Mouse (Mus musculus) hindbrain, embryonic 10.5 days (tissue): ENCODE results near the gene Ythdf2. TPM values are rescaled to one million over a fixed set of nuclear protein-coding genes. Genes with fewer than 3 reads are reported as not detected.
"Not testable (repeated sequence)": the region's sequence is repeated elsewhere in the genome, so short reads cannot be mapped to it uniquely, and the experiment has no call there.

Experiments
- DNase-seq: peaks from one replicate; pipeline ENCODE4 v3.0.0-alpha.2; 2017; ENCODE audit warnings: low spot score
- H3K27ac ChIP-seq: fragments of 300-500 bp; sonication (generic); 2 replicates; pipeline ENCODE4 v1.5.1; 2016; ENCODE audit warnings: mild to moderate bottlenecking, moderate library complexity
- H3K27me3 ChIP-seq: fragments of 300-500 bp; sonication (generic); 2 replicates; pipeline ENCODE4 v1.6.1; 2016; ENCODE audit warnings: mild to moderate bottlenecking; ENCODE audit not compliant: poor library complexity, insufficient read depth, severe bottlenecking
- H3K36me3 ChIP-seq: fragments of 300-500 bp; sonication (generic); 2 replicates; pipeline ENCODE4 v1.6.1; 2016; ENCODE audit warnings: mild to moderate bottlenecking, moderate library complexity
- H3K4me1 ChIP-seq: fragments of 300-500 bp; sonication (generic); replicated peaks from 2 replicates; pipeline ENCODE4 v1.6.1; 2016; ENCODE audit warnings: mild to moderate bottlenecking
- H3K4me3 ChIP-seq: fragments of 300-500 bp; sonication (generic); 2 replicates; pipeline ENCODE4 v1.5.1; 2016; ENCODE audit warnings: mild to moderate bottlenecking, moderate library complexity
- H3K9me3 ChIP-seq: fragments of 300-500 bp; sonication (generic); 2 replicates; pipeline ENCODE4 v1.6.1; 2016; ENCODE audit warnings: mild to moderate bottlenecking, moderate library complexity
- WGBS: fragments of 180-500 bp; shearing (Covaris S2); methylation state at CpG from one replicate; pipeline ENCODE4 v1.1.7; 2016; 5-methylcytosine and 5-hydroxymethylcytosine counted together
- polyA plus RNA-seq: library from polyadenylated mRNA; unstranded; fragments of >200 nt; fragmentation: Nextera tagmentation; extraction: Ambion mirVana; gene quantifications from 2 replicates; pipeline ENCODE4 v1.2.1, GENCODE M21; 2016

The Ythdf2 gene
- polyA plus RNA-seq, 1 experiment from 2014 or later: 136 TPM

GRCm38 (mm10) chr4:132238356-132238755 lies 26.3 kb upstream of the Ythdf2 start:
- Histone ChIP-seq H3K27me3 (no peaks in the 10 kb centered on the region), H3K4me3 (no peak overlapping the region), H3K36me3 (peaks cover 98% of the 10 kb centered on the region), H3K9me3 (no peaks in the 10 kb centered on the region), H3K27ac (no peak overlapping the region), H3K4me1 (no peaks in the 10 kb centered on the region)
- no peak for DNase-seq
- 92% methylated on average over 4 of the region's 4 CpGs for WGBS

DNA sequence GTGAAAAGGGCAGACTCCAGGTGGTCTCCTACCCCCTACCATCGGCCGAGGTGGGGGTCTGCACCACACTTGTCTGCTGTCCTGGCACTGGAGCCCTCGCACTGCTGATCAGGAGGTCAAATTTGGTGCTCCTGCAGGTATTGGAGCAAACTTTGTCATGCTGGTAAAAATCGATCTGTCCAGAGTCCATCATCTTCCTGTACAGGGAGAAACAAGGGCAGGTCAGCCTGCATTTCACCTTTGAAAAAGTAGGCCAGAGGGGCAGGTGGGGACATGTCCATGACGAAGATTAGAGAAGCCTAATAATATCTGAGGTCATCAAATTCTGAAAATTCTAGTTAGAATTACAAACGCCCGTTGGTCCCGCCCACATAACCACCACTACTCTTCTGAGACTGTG lies 22.6 kb upstream of the Ythdf2 start:
- DNase-seq: no peak
- 95% methylated on average over 8 of the region's 8 CpGs for WGBS
- H3K36me3 ChIP-seq: peaks cover 100% of the 10 kb centered on the region

GRCm38 (mm10) chr4:132230422-132230821 lies 18.3 kb upstream of the Ythdf2 start:
- Histone ChIP-seq H3K9me3 (no peaks in the 10 kb centered on the region), H3K27ac (no peak overlapping the region), H3K27me3 (no peaks in the 10 kb centered on the region), H3K36me3 (peaks cover 98% of the 10 kb centered on the region), H3K4me3 (no peak overlapping the region), H3K4me1 (no peaks in the 10 kb centered on the region)
- WGBS: 95% methylated on average over 5 of the region's 5 CpGs
- no peak for DNase-seq

More for the DNA sequence above, 22.6 kb upstream of the Ythdf2 start:
- no peak overlapping the region for H3K4me3 ChIP-seq
- no peaks in the 10 kb centered on the region for H3K4me1 ChIP-seq
- no peak overlapping the region for H3K27ac ChIP-seq
- H3K27me3 ChIP-seq: no peaks in the 10 kb centered on the region
- no peaks in the 10 kb centered on the region for H3K9me3 ChIP-seq

DNA sequence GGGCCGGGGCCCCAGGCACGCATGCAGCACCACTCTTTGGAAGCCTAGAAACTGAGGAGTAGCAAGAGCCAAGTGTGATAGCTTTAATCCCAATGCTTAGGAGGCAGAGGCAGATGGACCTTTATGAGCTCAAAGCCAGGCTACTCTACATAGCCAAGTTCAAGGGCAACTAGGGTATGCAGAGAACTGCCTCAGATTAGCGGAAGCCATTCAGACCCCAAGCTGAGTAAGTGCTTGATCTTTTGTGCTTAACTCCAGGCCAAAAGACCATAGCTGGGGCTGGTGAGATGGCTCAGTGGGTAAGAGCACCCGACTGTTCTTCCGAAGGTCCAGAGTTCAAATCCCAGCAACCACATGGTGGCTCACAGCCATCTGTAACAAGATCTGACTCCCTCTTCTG lies 9.9 kb upstream of the Ythdf2 start:
- DNase-seq, H3K9me3 ChIP-seq, H3K4me3 ChIP-seq, H3K27me3 ChIP-seq, H3K27ac ChIP-seq, H3K4me1 ChIP-seq: not testable (repeated sequence)
- WGBS: 92% methylated on average over 5 of the region's 5 CpGs
- peaks cover 50% of the 10 kb centered on the region for H3K36me3 ChIP-seq

- H3K9me3 ChIP-seq, H3K4me1 ChIP-seq, DNase-seq, H3K27ac ChIP-seq, H3K4me3 ChIP-seq, H3K27me3 ChIP-seq: not testable (repeated sequence)
- WGBS: 77% methylated on average over 6 of the region's 6 CpGs
- H3K36me3 ChIP-seq: peaks cover 15% of the 10 kb centered on the region
These were observed 6.3 kb upstream of the Ythdf2 start for GRCm38 (mm10) chr4:132218439-132218838.

- no peaks in the 10 kb centered on the region for H3K9me3 ChIP-seq
- DNase-seq: no peak
- peaks cover 8% of the 10 kb centered on the region for H3K36me3 ChIP-seq
- peaks cover under 1% of the 10 kb centered on the region; the same call in 1 of the 2 replicates for H3K4me1 ChIP-seq
- WGBS: 87% methylated on average over 2 of the region's 2 CpGs
- no peak overlapping the region for H3K4me3 ChIP-seq
- no peaks in the 10 kb centered on the region for H3K27me3 ChIP-seq
- no peak overlapping the region for H3K27ac ChIP-seq
These were observed 5.7 kb upstream of the Ythdf2 start for GRCm38 (mm10) chr4:132217781-132218180.

DNA sequence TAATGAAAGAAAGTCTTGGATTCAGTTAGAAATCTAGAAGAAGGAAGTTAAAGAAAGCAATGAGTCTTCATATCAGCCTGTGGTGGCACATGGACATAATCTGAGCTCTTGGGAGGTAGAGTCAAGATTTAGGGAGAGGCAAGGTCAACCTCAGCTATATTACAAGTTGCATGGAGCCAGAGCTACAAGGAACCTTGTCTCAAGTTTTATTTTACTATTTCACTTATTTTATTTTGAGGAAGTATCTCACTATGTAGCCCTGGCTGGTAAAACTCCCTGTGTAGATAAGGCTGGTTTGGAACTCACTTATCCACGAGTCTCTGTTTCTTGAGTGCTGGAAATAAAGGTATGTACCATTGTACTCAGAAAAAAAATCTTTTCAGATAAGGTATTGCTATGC lies 4.5 kb upstream of the Ythdf2 start:
- WGBS: 67% methylated on average over 1 of the region's 1 CpGs

DNA sequence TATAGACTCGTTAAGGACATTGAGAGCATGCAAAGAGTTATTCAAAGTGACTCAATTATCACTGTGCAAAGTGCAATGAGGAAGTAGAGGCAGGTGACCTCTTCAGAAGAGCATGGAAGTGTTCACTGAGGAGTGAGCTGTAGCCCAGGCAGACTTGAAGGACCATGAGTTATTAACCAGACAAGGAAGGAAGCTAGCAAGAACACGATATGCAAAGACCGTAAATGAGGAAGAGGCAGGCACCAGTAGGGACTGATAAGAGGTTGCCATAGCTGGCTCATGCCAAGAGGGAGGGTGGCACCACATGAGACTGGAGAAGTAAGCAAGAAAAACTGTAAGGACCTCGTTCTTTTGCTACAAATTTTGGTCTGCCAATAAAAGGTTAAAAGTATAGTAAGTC lies 2.7 kb upstream of the Ythdf2 start:
- Histone ChIP-seq H3K27ac (no peak overlapping the region), H3K27me3 (no peaks in the 10 kb centered on the region), H3K9me3 (no peaks in the 10 kb centered on the region), H3K4me3 (no peak overlapping the region), H3K4me1 (peaks cover 18% of the 10 kb centered on the region), H3K36me3 (peaks cover 9% of the 10 kb centered on the region)
- WGBS: 84% methylated on average over 4 of the region's 4 CpGs
- no peak for DNase-seq

More for the DNA sequence above, 4.5 kb upstream of the Ythdf2 start:
- Histone ChIP-seq H3K27me3 (no peaks in the 10 kb centered on the region), H3K4me3 (no peak overlapping the region), H3K9me3 (no peaks in the 10 kb centered on the region), H3K36me3 (no peaks in the 10 kb centered on the region), H3K27ac (no peak overlapping the region), H3K4me1 (peaks cover 9% of the 10 kb centered on the region)
- no peak for DNase-seq

DNA sequence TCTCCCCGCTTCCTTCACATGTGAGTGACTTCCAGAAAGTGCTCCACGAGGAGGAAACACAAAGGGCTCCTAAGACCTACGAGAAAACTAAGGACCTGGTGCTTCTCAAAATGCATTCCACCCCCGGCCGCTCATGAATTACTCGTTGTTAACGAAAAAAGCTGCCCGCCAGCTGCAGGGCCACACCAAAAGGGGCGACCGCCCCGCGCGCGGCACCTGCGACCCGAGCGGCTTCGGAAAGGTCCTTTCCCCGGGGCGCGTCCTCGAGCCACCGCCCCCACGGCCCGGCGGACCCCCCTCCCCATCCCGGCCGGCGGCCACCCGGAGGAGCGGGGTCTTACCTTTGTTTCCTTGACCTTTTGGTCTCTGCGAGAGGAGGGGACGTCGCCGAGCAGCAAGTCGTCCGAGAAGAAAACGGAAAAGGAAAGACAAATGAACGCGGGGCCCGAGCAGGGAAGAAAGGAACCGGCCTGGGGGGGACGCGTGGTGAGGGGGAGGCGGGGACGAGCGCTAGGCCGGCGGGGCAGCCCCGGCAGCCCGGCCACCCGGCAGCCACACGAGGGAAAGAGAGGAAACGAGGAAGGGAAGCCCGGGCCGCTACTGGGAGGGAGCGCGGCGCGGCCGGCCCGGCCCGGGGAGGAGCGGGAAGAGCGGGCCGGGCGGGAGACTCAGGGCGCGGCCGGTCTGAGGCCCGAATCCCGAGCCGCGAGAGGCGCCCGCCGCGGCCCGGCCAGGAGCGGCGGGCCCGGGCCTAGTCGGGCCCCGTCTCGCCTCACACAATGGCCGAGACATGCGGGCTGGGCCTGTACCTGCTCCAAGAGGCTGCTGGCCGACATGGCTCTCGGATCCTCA lies 786 bp downstream of the Ythdf2 start:
- Histone ChIP-seq H3K4me3 (peak overlapping the region; percentile 96), H3K9me3 (no peaks in the 10 kb centered on the region), H3K27ac (peak overlapping the region; percentile 100), H3K4me1 (peaks cover 28% of the 10 kb centered on the region), H3K36me3 (peaks cover 44% of the 10 kb centered on the region), H3K27me3 (no peaks in the 10 kb centered on the region)
- under 1% methylated on average over 89 of the region's 89 CpGs for whole genome bisulfite sequencing
- DNase-seq: peak; percentile 57

DNA sequence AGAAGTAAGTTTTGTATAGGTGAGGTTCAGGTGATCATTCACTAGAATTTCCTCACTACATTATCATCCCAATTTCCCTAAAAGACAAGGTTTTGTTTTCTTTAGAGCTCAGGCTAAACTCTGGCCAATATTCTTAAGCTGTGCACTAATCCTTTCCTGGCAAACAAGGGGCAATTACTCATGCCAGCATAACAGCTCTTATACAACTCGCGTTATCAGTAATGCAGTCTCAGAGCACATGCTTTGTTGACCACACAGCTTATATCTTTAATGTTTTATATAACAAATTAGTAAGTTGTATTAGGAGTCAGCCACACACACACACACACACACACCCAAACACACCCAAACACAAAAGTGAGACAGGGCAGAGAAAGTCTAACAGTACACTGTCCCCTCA lies 1.8 kb downstream of the Ythdf2 start:
- no peak for DNase-seq
- Histone ChIP-seq H3K4me3 (peak overlapping the region; percentile 96), H3K9me3 (no peaks in the 10 kb centered on the region), H3K4me1 (peaks cover 28% of the 10 kb centered on the region), H3K27me3 (no peaks in the 10 kb centered on the region), H3K27ac (peak overlapping the region; percentile 100), H3K36me3 (peaks cover 54% of the 10 kb centered on the region)
- 78% methylated on average over 2 of the region's 2 CpGs for WGBS

- H3K36me3 ChIP-seq: peaks cover 64% of the 10 kb centered on the region
These were observed 2.8 kb downstream of the Ythdf2 start for GRCm38 (mm10) chr4:132209299-132209698.

DNA sequence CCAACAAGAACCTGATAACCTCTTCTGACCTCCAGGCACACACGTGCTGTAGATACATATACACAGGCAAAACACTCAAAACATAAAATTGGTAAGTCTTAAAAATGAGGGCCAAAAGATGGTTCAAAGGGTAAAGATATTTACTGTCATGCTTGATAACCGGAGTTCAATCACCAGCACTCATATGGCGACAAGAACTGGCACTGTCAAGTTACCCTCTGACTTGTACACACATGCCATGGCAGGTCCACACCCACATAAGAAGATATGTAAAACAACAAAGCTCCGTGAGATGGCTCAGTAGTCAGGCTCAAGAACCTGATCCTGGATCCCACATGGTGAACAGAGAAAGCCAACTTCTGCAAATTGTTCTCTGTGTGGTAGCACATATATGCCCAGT lies 4.8 kb downstream of the Ythdf2 start:
- Histone ChIP-seq H3K27me3 (no peaks in the 10 kb centered on the region), H3K27ac (no peak overlapping the region), H3K9me3 (no peaks in the 10 kb centered on the region), H3K36me3 (peaks cover 85% of the 10 kb centered on the region), H3K4me3 (no peak overlapping the region), H3K4me1 (peaks cover 23% of the 10 kb centered on the region)
- 96% methylated on average over 4 of the region's 4 CpGs for WGBS
- DNase-seq: no peak

More at GRCm38 (mm10) chr4:132209299-132209698, 2.8 kb downstream of the Ythdf2 start:
- no peaks in the 10 kb centered on the region for H3K9me3 ChIP-seq
- H3K27me3 ChIP-seq: no peaks in the 10 kb centered on the region
- DNase-seq: no peak
- H3K4me1 ChIP-seq: peaks cover 28% of the 10 kb centered on the region
- no peak overlapping the region for H3K27ac ChIP-seq
- WGBS: 97% methylated on average over 2 of the region's 2 CpGs
- H3K4me3 ChIP-seq: peak overlapping the region; percentile 96

DNA sequence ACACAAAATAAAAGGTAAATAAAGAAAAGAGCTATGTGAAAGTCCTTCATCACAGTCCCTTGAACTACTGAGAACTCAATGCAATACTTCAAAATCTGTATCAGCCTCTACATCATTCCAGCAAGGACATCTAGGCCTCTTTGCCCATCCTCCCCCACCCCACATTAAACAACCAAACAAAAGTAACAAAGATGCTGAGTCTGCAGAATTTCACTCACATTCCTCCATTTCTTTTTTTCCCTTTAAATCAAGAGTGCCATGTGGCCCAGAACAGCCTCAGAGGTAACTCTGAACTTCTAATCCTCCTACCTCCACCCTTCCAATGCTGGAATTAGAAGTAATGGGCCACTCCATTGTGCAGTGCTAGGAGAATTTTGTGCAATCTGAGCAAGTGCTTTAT lies 13.3 kb downstream of the Ythdf2 start:
- Histone ChIP-seq H3K27ac (no peak overlapping the region), H3K9me3 (no peaks in the 10 kb centered on the region), H3K27me3 (no peaks in the 10 kb centered on the region), H3K36me3 (peaks cover 97% of the 10 kb centered on the region), H3K4me1 (peaks cover 15% of the 10 kb centered on the region; the same call in 1 of the 2 replicates), H3K4me3 (no peak overlapping the region)
- no peak for DNase-seq
